Mouse (Mus musculus): Measurements from ENCODE around the gene Frzb.

GRCm38 (mm10) chr2:80416286-80416685, 31.1 kb downstream of the Frzb start:
- TF ChIP-seq CTCF (IDR thresholded peaks at IDR 0.05; ENCODE audit: control insufficient read depth, insufficient read depth, low read length) (no peak), POLR2A (IDR thresholded peaks at IDR 0.05; ENCODE audit: borderline replicate concordance, control insufficient read depth, low read depth, low read length) (no peak)

All from bone marrow, adult 2 months (tissue).